Mouse (Mus musculus) heart, postnatal 25 days (tissue): ENCODE results near the gene Gsdma3. TPM values are rescaled to one million over a fixed set of nuclear protein-coding genes. Genes with fewer than 3 reads are reported as not detected.
"Not testable (repeated sequence)": the region's sequence is repeated elsewhere in the genome, so short reads cannot be mapped to it uniquely, and the experiment has no call there.

ENCODE experiments used
- DNase-seq: peaks from one replicate; pipeline ENCODE4 v3.0.0; 2022; ENCODE audit warnings: low spot score
- intact Hi-C: fragments of 180-260 bp; cut with DNase I; formaldehyde crosslinking; loops from one replicate; pipeline ENCODE4 v1.15.1; 2025
- total RNA-seq, 2 experiments: library from RNA; stranded (reverse); gene quantifications; 2 replicates each; pipeline ENCODE4 v1.2.3; 2021

Gene Gsdma3
- total RNA-seq, 2 experiments from 2014 or later, result 2.7 to 3.3 TPM

DNA sequence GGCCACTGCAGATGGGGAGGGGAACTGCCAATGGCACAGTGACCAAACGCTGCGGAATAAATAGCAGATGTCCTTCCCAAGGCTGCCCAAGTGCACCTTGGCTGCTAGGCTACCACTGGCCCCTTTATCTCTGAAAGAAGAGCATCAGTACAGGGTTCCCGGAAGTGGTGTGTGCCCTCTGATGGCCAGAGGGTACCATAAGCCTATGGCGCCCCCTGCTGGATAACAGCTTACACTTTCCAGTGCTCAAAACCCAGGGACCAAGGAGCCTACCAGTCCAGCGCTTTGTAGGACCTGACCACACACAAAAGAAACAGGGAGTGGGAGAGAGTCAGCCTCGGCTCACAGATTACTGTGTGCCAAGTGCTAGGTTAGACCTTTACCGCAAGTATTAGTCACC is 28.9 kb downstream of the Gsdma3 start:
- intact Hi-C loops, result loop anchor here (1.0 to 5.0 kb wide), 2 partner anchors 22 to 48 kb away; no protein-coding TSS in a partner anchor
- not testable (repeated sequence) for DNase-seq

DNA sequence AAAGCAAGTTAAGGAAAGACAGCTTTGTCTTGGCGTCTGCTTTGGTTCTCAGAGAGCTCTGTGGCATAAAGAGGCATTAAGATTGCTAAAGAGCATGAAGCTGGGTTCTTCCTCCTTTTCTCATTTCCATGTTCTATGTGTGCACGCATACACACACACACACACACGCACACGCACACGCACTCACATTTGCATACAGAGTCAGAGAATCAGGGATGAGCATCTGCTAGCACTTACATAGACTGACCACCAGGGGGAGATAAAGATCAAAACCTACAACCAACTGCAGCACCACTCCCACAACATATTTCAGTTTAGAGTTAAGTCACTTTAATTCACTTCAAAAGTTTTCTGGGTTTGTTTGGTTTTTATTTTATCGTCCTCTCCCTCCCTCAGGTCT is 34.4 kb downstream of the Gsdma3 start:
- DNase-seq, result no peak
- intact Hi-C loops, result no loop called here

DNA sequence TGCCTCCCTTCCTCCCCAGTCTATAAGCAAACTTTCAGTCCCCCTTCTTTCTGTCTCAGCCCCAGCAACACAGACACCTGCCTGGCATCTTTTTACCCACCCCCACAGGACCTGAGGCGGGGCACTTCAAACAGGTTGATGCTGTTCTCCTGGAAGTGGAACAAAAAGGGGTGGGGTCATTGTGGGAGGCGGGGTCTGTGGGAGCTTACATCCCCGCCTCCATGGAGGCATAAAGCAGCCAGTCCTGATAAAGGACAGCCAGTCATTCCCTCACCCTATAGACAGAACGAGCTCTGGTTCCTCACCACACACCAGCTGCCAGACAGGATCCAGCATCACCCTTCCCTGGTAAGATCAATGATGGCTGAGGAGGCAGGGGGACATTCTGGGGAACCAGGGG is 37.9 kb downstream of the Gsdma3 start, which contains the start of gene Gsdma:
TSS of gene Gsdma (plus strand) at position 261 of the 400 bp plus-strand sequence.
- no peak for DNase-seq
- intact Hi-C loops, result no loop called here

DNA sequence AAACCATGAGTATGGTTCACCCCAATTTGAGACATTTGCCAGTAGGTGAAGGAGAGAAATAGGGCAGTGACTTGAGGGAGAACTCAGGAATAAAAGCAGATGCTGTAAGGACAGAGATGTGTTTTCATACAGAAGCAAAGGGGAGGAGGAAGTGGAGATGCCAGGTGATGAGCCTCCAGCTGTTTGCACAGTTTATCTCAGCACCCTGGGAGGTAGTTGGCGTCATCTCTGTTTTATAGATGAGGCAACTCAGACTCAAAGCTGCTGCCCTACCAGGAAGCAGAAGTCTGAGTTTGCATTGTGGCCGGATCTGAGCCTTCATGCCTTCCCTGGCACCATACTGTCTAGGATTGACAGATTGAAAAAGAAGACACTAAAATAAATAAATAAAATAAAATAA is 42.8 kb downstream of the Gsdma3 start:
- intact Hi-C loops, result no loop called here
- no peak for DNase-seq

DNA sequence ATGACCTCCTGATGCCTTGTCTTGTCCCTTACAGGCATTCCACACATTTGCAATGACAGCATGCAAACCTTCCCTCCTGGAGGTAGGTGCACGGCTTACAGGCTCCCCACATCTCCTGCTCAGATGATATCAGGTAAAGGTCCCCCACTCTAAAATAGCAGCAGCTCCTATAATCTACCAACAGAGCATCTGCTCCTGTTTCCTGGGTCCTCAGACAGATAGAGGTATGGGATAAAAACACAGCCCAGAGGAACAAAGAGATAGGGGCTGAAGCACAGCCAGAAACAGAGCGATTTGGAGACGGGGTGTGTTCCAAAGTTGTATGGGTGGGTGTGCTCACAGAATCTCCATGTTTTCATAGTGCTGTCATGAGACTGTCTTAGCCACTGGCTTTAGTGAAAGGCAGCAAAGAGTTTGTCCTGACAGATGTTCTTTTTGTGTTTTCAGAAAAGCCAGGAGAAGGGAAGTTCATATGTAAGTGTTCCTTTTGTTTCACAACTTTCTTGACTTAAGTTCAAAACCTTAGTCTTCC is 45.2 kb downstream of the Gsdma3 start:
- DNase-seq, result no peak
- intact Hi-C loops, result no loop called here

DNA sequence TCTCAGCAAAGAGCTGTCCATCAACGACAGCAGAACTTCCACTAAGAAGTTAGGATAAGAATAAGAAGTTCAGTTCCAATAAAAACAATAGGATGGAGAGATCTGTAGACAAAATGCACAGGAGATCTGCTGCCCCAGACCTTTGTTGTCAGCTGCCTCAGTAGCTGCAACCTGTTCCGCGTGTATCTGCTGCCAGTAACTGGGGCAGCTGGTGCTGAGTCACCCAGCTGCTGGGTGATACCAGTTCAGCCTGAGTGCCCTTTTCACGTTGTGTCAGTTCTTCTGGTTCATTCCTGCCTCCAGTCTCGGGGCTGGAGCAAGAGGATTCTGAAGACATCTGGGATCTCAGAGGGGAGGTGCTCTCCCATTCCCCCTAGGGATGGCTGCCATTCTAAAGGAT is 45.7 kb downstream of the Gsdma3 start:
- DNase-seq, result no peak
- intact Hi-C loops, result no loop called here

DNA sequence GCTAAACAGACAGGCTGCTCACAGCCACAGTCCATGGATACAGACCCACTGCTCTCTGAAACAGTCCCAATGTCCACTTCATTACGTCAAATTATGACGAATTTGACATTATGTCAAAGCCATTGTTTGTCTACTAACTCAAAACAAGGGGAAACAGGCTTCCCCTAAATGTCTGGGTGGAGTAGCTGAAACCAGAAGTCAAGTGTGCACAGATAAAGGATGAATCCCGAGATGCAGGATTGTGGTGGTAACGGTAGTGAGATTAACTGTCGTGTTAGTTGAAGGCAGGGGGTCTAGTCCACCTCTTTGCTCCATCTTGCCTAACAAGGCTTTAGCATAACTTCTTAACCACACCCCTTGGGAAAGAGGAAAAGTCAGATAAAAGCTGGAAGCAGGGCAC is 46.3 kb downstream of the Gsdma3 start:
- no peak for DNase-seq
- intact Hi-C loops, result no loop called here

DNA sequence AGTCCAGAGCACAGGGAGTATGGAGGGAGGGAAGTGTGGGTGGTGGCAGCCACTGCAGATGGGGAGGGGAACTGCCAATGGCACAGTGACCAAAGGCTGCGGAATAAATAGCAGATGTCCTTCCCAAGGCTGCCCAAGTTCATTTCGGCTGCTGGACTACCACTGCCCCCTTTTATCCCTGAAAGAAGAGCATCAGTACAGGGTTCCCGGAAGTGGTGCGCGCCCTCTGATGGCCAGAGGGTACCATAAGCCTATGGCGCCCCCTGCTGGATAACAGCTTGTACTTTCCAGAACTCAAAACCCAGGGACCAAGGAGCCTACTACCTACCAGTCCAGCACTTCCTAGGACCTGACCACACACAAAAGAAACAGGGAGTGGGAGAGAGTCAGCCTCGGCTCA is 47.0 kb downstream of the Gsdma3 start:
- DNase-seq, intact Hi-C loops: not testable (repeated sequence)

DNA sequence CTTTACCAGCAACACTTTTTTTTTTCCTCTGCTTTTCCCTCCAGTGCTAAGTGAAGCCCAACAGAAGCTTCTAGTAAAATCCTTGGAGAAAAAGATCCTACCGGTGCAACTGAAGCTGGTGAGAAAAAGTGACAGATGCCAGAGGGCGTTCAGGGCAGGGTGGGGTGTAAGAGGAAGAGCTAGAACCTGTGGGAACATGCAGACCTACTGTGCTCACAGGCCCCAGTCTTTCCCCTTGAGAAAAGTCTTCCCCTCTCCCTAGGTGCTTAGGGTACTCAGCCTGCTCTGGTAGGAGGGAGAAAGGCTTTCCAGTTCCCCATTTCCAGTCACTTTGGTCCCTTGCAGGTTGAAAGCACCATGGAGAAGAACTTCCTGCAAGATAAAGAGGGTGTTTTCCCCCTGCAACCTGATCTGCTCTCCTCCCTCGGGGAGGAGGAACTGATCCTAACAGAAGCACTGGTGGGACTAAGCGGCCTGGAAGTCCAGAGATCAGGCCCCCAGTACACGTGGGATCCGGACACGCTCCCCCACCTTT is 49.7 kb downstream of the Gsdma3 start:
- DNase-seq, result no peak
- intact Hi-C loops, result loop anchor here (2.0 kb wide), 1 partner anchor 19 kb away; no protein-coding TSS in a partner anchor

DNA sequence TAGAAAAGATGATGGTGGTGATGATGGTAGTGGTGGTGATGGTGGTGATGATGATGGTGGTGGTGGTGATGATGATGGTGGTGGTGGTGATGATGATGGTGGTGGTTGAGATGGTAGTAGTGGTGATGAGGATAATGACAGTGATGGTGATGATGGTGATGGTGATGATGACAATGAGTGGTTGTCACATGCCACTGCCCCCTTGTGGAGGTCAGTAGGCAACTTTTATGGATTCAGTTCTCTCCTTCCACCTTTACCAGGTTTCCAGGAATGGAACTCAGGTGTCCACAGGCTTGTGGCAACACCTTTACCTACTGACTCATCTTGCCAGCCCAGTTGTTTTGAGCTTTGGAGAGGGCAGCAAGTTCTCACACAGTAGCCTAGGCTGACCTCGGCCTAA is 53.9 kb downstream of the Gsdma3 start:
- DNase-seq, result no peak
- intact Hi-C loops, result no loop called here

DNA sequence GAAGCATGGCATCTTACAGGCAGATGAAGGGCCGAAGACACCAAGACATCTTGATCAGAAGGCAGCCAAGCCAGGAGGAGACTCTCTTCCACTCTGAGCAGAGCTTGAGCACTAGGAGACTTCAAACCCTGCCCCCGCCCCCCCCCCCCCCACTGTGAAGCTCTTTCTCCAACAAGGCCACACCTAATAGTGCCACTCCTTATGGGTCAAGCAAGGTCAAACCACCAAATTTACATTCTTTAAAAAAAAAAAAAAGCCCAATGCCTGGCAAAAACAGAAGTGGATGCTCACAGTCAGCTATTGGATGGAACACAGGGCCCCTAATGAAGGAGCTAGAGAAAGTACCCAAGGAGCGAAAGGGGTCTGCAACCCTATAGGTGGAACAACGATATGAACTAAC is 54.4 kb downstream of the Gsdma3 start:
- DNase-seq, intact Hi-C loops: not testable (repeated sequence)

DNA sequence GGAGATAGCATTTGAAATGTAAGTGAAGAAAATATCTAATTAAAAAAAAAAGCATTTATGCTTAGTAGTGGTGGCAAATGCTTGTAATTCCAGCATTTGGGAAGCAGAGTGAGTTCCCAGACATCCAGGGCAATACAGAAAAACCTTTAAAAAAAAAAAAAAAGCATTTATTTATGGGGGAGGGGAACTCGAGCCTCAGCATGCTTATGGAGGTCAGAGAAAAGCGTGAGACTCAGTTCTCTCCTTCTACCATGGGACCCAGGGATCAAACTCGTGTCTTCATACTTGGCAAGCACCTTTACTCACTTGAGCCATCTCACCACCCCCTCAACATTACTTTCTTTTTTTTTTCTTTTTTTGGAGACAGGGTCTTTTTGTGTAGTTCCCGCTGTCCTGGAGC is 55.0 kb downstream of the Gsdma3 start:
- DNase-seq, result no peak
- intact Hi-C loops, result no loop called here

DNA sequence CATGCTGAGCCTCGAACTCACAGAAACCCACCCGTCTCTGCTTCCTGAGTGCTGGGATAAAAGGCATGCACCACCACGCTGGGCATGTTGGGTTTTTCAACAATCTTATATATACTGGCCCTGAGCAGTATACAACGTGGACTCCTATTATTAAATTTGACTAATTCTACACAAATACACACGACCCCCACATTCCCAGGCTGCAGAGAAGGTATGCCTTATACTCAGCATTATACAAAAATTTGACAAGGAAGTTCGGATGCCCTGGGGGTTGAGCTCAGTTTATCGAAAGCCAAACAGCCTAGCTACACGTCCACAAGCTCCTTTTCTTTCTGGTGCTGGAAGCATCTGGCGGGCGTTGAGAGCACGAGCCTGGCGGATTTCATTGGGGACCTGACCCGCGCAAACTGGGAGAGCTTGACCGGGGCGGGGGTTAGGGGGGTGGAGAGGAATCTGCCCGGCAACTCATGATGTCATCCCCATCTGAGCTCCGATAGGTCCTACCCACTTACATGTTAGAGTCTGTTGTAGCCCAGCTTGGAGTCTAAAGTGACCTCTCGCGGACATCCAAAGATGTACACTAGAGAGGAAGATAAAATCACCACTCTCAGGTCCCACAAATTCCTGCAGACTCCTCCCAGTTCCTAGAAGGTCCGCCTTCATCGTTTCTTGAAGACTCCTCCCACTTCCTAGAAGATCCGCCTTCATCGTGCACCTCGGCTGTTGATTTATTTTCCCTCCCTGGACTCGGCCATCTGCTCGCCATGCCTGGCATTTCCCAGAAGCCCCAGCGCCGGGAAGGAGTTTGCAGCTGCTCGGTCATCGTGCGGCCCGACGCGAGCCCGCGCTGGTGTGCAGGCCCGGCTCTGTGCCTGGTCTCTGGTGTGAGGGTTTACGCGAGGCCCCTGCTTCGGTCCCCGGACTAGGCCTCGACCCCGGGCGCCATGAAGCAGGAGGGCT is 55.9 kb downstream of the Gsdma3 start, which contains the start of gene Psmd3:
TSS of gene Psmd3 (plus strand) at position 769 of the 960 bp plus-strand sequence.
- peak; percentile 93 for DNase-seq
- intact Hi-C loops, result no loop called here

DNA sequence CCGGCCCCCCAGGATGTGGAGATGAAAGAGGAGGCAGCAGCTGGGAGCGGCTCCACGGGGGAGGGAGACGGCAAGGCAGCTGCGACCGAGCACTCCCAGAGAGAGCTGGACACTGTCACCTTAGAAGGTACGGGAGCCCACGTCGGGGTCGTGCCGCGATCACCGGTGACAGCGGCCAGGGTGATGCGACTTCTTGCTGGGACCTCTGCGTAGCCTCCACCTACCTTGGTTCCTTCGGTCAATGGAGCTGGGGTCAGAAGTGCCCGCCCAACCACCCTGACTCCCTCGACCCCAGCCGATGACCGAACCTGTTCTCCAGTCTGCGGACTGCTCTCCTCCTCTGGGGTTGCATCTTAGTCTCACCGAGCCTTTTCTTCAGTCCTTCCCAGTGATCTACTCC is 56.7 kb downstream of the Gsdma3 start:
- intact Hi-C loops, result no loop called here
- DNase-seq, result no peak

DNA sequence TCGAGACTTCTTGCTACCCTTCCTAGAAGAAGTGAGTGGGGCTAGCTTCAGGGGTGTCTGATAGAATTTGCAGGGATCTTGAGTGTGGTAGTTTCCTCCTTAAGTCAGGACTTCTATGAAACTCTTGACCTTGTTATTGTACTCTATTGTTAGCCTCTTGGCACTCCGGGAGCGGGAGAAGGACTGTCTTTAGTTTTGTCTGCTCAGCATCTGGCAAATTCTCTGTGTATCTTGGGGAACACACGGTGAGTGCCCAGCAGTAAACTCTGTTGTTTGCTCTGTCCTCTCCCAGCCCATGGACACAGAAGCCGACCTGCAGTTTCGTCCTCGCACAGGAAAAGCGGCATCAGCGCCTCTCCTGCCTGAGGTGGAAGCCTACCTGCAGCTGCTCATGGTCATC is 59.5 kb downstream of the Gsdma3 start:
- DNase-seq, result no peak
- intact Hi-C loops, result no loop called here

DNA sequence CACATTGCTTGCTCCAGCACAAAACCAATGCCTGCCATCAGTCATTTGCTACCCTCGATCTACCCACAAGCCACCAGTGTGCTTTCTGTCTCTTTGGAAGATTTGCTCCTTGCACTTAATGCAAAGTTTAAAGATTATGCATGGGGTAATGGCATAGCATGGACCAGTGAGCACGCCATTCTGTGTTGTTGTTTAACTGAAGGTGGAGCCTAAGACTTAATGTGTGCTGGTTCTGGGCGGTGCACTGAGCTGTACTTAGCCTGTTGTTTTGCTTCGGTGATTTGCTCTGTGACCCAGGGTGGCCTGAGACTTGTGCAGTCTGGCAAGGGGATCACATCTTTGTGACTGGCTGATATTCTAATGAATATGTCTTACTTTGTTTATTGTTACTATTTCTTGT is 60.8 kb downstream of the Gsdma3 start:
- DNase-seq, result no peak
- intact Hi-C loops, result no loop called here

Other genes with a start within 250 kb of the Gsdma3 start
- 1,000 to 10,000 TPM; 1,084 to 2,520 TPM for gene Tcap, start 242.5 kb upstream of the Gsdma3 start, total RNA-seq
- gene Pnmt, start 239.9 kb upstream of the Gsdma3 start, total RNA-seq, result 1 to 10 TPM; 1.3 to 1.7 TPM
- 1 to 10 TPM; 8.4 to 9.3 TPM for gene Pgap3, start 225.9 kb upstream of the Gsdma3 start, total RNA-seq
- gene Erbb2, start 213.9 kb upstream of the Gsdma3 start, total RNA-seq, result 1 to 10 TPM; 7.7 to 9.2 TPM
- 10 to 100 TPM; 49.0 to 54.6 TPM for gene Mien1, start 187.4 kb upstream of the Gsdma3 start, total RNA-seq
- gene Grb7, start 180.0 kb upstream of the Gsdma3 start, total RNA-seq, result not detected
- under 1 TPM; 0.44 to 0.61 TPM for gene Ikzf3, start 80.3 kb upstream of the Gsdma3 start, total RNA-seq
- not detected for gene Zpbp2, start 75.3 kb upstream of the Gsdma3 start, total RNA-seq
- gene Ormdl3, start 39.0 kb upstream of the Gsdma3 start, total RNA-seq, result 10 to 100 TPM; 35.6 to 37.8 TPM
- gene Lrrc3c, start 28.1 kb upstream of the Gsdma3 start, total RNA-seq, result not detected
- gene Gm12355, start 699 bp upstream of the Gsdma3 start, total RNA-seq, result 1 to 10 TPM; 7.2 to 7.7 TPM
- gene Gsdma2, start 20.4 kb downstream of the Gsdma3 start, total RNA-seq, result under 1 TPM in 1 of 2 experiments, not detected in 1; 0.31 TPM
- not detected for gene Gsdma, start 38.0 kb downstream of the Gsdma3 start, total RNA-seq
- gene Psmd3, start 56.2 kb downstream of the Gsdma3 start, total RNA-seq, result 100 to 1,000 TPM in 1 of 2 experiments, 10 to 100 TPM in 1; 98.7 to 104 TPM
- gene Csf3, start 74.9 kb downstream of the Gsdma3 start, total RNA-seq, result not detected
- 10 to 100 TPM; 45.2 to 48.8 TPM for gene Med24, start 103.1 kb downstream of the Gsdma3 start, total RNA-seq
- 100 to 1,000 TPM; 102 to 117 TPM for gene Thra, start 114.3 kb downstream of the Gsdma3 start, total RNA-seq
- 100 to 1,000 TPM in 1 of 2 experiments, 10 to 100 TPM in 1; 61.2 to 129 TPM for gene Nr1d1, start 149.0 kb downstream of the Gsdma3 start, total RNA-seq
- gene Msl1, start 169.2 kb downstream of the Gsdma3 start, total RNA-seq, result 10 to 100 TPM; 73.0 to 78.1 TPM
- 10 to 100 TPM; 22.4 to 25.5 TPM for gene Casc3, start 178.5 kb downstream of the Gsdma3 start, total RNA-seq
- gene Rapgefl1, start 210.4 kb downstream of the Gsdma3 start, total RNA-seq, result under 1 TPM; 0.60 to 0.78 TPM
- gene Wipf2, start 237.3 kb downstream of the Gsdma3 start, total RNA-seq, result 10 to 100 TPM in 1 of 2 experiments, 1 to 10 TPM in 1; 7.8 to 11.2 TPM